Mouse (Mus musculus): ENCODE data around the gene Usp33.

GRCm38 (mm10) chr3:152350431-152350830 lies 4.2 kb downstream of the Usp33 start:
- no peak for TF ChIP-seq CHD2 (IDR thresholded peaks at IDR 0.05; ENCODE audit: low read length)
- no peak for TF ChIP-seq CTCF (conservative IDR thresholded peaks at IDR 0.05 in 1 of 2, IDR thresholded peaks at IDR 0.05 in 1 of 2; ENCODE audit: low read depth in 2 of 2, low read length in 2 of 2)
- TF ChIP-seq POLR2A (IDR thresholded peaks at IDR 0.05; ENCODE audit: low read depth, low read length): no peak
- TF ChIP-seq POLR2AphosphoS2 (IDR thresholded peaks at IDR 0.05; ENCODE audit: low read depth, low read length): no peak
- TF ChIP-seq SMC3 (IDR thresholded peaks at IDR 0.05; ENCODE audit: low read depth, low read length): no peak
- no peak for TF ChIP-seq HCFC1 (IDR thresholded peaks at IDR 0.05; ENCODE audit: low read depth, low read length)
- TF ChIP-seq MAX (IDR thresholded peaks at IDR 0.05; ENCODE audit: low read length): no peak
- TF ChIP-seq ZC3H11A (IDR thresholded peaks at IDR 0.05; ENCODE audit: low read depth, low read length): no peak
- TF ChIP-seq PAX5 (IDR thresholded peaks at IDR 0.05; ENCODE audit: low read length): no peak
- no peak for TF ChIP-seq UBTF (IDR thresholded peaks at IDR 0.05; ENCODE audit: low read depth, low read length)

All from CH12.LX (cell line).